Mouse (Mus musculus) urinary bladder, postnatal 36 days (tissue): Measurements from ENCODE around the gene Tspyl4.
"Not testable (repeated sequence)": the region's sequence is repeated elsewhere in the genome, so short reads cannot be mapped to it uniquely, and the experiment has no call there.

Source experiments
- DNase-seq, 2 experiments: peaks; one replicate each; pipeline ENCODE4 v3.0.0; 2022; ENCODE audit warnings: low spot score in 2 of 2, mixed read lengths in 1 of 2

The Tspyl4 gene

GRCm38 (mm10) chr10:34297299-34297979 lies at the start of gene Tspyl4:
Gene Tspyl4 (plus strand): TSS chr10:34297442.
- DNase-seq = peak; percentile 77 to 88

- no peak for DNase-seq
Observed at GRCm38 (mm10) chr10:34247757-34248156, 49.5 kb upstream of the Tspyl4 start.

- no peak for DNase-seq
Observed at GRCm38 (mm10) chr10:34249594-34249993, 47.6 kb upstream of the Tspyl4 start.

- DNase-seq = not testable (repeated sequence)
Observed at GRCm38 (mm10) chr10:34252833-34253232, 44.4 kb upstream of the Tspyl4 start.

- DNase-seq = no peak
Observed at GRCm38 (mm10) chr10:34265106-34265505, 32.1 kb upstream of the Tspyl4 start.

GRCm38 (mm10) chr10:34267312-34268070 lies 29.8 kb upstream of the Tspyl4 start:
- no peak for DNase-seq

GRCm38 (mm10) chr10:34271681-34272080 lies 25.6 kb upstream of the Tspyl4 start:
- DNase-seq = no peak

GRCm38 (mm10) chr10:34280591-34281175 lies 16.6 kb upstream of the Tspyl4 start:
- DNase-seq = no peak

- DNase-seq = no peak
Observed at GRCm38 (mm10) chr10:34281211-34281961, 15.9 kb upstream of the Tspyl4 start.

- DNase-seq = peak; percentile 96 to 98
Observed at GRCm38 (mm10) chr10:34281962-34282388, 15.3 kb upstream of the Tspyl4 start, which contains the start of gene Tspyl1. Gene Tspyl1 (plus strand): TSS chr10:34282190.

- DNase-seq = peak in 1 of 2 experiments; percentile 58
Observed at GRCm38 (mm10) chr10:34282420-34283238, 14.6 kb upstream of the Tspyl4 start.

- DNase-seq = no peak
Observed at GRCm38 (mm10) chr10:34296911-34297298, 337 bp upstream of the Tspyl4 start.

GRCm38 (mm10) chr10:34297980-34298753 lies 925 bp downstream of the Tspyl4 start:
- DNase-seq = no peak

GRCm38 (mm10) chr10:34300368-34300767 lies 3.1 kb downstream of the Tspyl4 start:
- DNase-seq = no peak

GRCm38 (mm10) chr10:34307070-34307469 lies 9.8 kb downstream of the Tspyl4 start:
- no peak for DNase-seq

GRCm38 (mm10) chr10:34309915-34310685 lies 12.9 kb downstream of the Tspyl4 start:
- DNase-seq = no peak

- DNase-seq = no peak
Observed at GRCm38 (mm10) chr10:34312536-34312935, 15.3 kb downstream of the Tspyl4 start.

- no peak for DNase-seq
Observed at GRCm38 (mm10) chr10:34316571-34317216, 19.5 kb downstream of the Tspyl4 start.

GRCm38 (mm10) chr10:34317217-34317606 lies 20.0 kb downstream of the Tspyl4 start:
- DNase-seq = no peak
